Mouse (Mus musculus) 3T3-L1 (cell line): ENCODE results near the gene Rere.
A peak's percentile ranks its signal among the peaks of the same experiment; 100 is the strongest.

Experiments
- DNase-seq: peaks from one replicate; pipeline ENCODE4 v3.0.0-alpha.2; 2015; ENCODE audit warnings: low read depth, low spot score

The Rere gene

DNA sequence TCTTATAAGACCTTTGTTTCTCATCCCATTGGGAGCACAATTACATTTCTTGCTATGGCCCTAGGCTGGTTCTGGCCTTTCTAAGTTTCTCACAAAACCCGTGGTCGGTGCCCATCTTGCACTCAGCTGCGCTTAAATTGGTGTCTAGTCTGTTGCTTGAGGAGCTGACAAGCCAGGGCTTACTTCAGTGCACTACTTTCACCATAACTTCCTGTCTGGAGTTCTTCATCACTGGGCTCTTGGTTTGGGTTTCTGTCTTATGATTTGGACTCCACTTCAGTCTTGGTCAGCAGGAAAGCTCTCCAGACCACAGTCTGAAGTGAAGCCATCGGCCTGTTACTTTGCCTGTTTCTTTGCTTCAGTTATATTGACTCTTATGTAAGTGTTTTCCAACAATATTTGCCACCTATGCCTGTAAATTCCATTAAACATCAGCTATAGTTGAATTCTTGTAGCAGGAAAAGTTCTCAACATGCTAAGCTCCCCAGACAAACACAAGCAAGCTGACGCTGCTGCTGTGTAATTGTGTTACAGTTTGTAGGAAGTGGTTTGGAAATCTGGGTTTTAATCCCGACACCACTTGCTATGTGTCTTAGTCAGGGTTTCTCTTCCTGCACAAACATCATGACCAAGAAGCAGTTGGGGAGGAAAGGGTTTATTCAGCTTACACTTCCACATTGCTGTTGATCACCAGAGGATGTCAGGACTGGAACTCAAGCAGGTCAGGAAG lies 59.5 kb downstream of the Rere start:
- DNase-seq: no peak

DNA sequence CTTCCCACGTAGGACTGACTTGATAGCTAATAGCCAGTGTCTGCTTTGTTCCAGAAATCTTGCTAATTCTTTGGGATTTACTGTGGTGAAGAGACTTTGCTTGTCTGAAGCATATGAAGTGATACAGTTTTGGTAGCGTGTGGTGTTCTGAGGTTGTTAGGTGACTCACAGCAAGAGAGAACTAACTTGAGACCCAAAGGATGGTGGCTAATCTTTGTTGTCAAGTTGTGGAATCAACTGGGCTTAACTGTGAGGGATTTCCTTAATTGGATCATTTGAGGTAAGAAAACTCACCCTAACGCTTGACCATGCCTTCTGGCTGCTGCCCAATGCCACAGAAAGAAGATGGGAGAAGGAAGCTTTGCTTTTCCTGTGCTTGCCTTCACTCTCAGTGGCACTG lies 63.1 kb downstream of the Rere start:
- DNase-seq: no peak

DNA sequence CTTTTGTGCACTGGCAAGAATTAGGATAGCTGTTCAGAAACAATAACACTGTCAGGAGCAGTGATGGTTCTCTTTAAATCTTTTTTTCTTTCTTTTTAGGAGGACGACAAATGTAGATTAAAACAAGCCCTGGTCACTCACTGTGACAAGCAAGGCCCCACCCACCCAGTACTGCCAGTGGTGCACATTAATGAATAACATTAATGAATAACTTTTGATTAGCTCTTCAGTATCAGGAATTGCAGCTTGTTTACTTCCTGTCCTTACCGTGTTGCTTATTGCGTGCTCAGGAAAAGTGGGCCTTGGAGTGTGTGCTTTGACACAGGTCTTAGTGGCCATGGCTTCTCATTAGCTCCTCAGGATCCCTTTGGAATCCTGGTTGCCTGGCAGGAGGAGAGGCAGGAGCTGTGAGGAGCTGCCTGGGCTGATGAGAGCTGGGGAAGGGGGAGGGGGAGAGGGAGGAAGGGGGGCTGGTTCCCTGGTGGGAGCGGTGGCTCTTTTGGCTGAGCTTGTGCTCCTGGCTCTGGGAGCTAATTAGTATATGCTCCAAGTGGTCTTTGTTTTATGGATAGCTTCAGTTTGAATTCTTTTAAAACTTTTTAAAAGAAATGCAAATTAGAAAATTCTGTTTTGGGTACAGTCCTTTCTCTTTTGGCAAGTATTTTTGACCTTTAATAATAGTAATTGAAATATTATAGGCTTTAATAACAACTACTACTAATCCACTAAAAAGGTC lies 65.4 kb downstream of the Rere start:
- no peak for DNase-seq

DNA sequence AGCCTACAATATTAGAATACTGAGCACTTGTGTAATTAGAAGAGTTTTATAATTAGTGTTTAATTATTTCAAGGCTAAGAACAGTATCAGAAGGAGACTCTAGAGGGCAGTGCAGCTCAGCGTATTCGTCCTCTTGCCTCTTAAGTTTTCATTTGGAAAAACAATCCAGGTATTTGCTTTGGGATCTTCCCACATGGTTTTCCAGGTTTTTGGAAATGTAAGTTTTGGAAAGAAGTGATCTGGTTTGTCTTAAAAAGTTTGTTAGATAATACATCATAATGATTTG lies 65.9 kb downstream of the Rere start:
- DNase-seq: peak; percentile 56

DNA sequence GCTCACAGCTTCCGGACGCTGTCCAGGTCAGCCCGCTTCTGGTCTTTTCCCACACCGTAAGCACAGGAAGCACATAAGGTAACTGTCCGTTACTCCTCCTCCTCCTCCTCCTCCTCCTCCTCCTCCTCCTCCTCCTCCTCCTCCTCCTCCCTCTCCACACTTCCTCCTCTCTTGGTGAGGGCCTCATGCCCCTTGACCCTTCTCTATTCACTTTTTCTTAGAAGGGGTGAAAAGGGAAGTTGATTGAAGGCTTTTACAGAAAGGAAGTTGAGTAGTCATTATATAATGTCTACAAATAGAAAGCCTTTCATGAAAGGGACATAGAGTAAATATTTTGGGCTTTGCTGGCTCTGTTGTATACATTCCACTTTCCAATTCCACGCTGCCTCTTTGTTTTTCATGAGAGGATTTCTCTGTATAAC lies 68.2 kb downstream of the Rere start:
- no peak for DNase-seq

DNA sequence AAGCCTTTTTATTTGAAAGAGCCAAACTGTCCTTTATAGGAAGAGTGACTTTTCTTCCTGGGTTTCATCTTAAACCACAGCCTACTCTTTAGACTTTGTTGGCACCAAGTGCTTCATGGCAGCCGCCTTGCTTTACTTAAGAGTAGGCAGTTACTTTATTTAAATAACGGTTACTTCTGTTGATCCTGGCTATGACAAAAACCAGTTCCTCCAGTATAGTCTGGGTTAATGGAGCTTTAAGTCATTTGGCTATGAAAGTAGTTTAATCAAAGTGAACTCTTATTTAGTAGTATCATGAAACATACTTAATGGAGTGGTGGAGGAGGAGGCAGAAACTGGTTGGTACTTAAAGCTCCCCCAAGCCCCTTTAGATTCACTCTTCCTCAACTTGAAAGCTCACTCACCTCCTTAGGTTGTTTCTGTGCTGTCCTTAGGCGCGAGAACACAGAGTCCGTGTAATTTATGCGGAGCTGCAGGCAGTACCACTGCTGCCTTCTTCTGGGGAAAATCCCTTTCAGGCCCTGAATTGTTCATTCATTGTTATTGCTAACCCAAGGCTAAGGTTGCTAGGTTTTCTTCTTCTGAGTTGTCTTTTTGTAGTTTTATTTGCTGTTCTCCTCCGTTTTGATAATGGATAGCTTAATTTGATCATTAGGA lies 70.1 kb downstream of the Rere start:
- DNase-seq: no peak

DNA sequence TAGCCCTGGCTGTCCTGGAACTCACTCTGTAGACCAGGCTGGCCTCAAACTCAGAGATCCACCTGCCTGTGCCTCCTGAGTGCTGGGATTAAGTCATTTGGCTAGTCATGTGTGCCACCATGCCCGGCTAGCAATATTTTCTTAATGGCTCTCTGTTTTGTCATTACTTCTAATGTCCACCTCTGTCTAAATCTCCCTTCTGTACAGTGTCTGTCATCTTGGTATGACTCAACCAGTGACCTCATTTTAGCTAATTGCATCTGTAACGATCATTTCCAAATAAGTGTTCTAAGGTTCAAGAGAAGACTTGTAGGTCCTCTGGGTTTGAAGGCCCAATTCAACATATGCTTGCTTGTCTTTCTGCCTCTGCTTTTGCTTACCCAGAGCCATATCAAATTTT lies 71.3 kb downstream of the Rere start:
- no peak for DNase-seq

DNA sequence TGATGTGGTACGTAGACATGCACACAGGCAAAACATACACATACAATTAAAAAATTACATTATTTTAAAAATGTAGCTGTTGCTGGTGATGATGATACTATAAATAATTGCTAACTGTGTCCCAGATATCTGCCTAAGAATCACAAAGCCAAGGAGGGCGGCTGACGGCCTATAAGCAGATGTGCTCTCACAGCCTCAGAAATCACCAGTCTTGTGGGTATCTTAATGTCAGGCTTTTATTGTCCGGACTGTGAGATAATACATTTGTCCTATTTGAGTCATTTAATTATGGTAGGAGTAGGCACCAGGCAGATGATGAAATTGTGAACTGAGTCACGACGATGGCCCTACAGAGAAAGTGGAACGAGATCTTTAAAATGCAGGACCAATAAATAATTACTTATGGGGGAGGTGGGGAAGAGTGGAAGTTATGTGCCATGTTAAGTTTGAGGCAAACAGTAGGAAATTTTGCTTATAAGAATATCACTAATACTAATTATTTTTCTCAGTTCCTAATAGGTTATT lies 72.0 kb downstream of the Rere start:
- no peak for DNase-seq

DNA sequence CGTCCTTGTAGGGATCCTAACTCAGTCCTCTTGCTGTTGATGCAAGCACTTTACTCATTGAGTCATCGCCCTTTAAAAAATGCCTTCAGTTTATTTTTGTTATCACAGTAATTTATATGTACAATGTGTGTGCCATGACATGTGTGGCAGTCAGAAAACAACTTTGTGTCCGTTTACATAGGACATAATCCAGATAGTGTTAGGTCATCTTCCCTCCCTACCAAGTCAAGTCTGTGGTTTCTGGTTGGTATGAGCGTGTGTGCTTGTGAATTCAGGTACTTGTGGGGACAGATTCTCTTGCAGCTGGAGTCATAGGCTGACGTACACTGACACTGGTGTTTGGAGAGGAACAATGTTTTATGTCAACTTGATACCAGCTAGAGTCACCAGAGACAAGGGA lies 74.4 kb downstream of the Rere start:
- peak; percentile 34 for DNase-seq

DNA sequence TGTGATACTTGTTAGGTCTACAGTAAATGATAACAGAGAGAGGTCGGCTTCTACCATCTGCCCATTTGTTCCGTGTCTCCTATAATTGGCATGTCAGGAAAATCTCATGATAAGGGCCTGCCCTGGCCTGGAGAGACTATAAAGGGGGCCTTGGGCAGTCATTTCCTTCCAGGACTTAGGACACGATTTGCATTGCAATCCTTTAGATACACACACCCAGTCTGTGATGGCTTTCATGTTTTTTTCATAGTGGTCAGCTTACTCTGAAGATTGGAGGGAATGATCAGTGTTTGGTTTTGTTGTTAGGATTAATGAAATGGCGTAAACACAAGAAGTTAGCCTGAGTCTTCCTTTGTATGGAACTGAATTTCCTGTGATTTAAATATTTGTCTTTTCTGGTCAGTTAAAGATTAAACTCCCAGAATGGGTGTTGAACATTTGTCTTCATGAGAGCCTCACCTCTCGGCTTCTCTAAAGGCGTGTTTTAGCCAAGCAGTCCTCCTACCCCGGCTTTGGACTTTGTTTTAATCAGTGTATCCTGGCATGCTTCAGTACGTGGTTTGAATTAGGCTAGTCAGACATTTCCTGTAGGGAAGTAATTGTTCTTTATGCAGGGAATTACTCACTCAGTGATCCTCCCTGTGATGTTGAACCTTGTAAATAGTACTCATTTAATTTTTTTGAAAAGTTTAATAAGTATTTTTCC lies 80.7 kb downstream of the Rere start:
- no peak for DNase-seq

DNA sequence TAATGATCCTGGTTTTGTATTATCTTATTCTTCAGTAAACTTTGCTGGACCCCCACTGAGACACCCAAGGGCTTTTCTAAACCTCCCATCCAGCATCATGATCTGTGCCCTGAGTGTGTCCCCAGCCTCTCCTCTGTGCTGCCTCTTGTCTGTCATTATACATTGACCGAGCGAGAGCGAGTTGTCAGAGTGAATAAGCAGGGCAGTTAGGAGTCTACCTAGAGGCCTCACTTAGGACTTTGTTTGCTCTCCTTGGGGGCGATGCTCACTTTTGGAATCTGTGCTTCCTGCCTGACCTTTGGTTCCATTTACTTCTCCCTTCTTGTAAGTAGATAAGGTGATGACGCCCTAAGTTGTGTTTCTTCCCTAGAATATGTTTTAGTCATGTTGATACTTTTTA lies 81.4 kb downstream of the Rere start:
- no peak for DNase-seq

DNA sequence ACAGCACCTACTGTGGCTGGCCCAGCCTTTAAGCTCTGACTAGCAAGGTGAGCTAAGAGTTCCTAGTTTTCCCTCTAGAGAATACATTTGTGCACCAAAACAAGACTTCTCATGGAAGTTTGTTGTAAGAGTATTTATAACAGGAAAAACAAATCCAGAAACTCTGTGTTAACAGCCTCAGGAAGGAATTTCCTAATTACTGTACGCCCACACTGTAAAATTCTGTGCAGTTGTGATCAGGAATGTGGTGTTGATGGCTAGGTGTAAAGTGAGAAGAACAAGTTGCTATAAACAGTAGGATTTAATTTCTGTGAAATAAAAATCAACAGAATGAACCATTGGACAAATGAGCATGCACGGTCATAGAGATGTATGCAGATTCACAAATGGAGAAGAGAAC lies 83.3 kb downstream of the Rere start:
- no peak for DNase-seq

DNA sequence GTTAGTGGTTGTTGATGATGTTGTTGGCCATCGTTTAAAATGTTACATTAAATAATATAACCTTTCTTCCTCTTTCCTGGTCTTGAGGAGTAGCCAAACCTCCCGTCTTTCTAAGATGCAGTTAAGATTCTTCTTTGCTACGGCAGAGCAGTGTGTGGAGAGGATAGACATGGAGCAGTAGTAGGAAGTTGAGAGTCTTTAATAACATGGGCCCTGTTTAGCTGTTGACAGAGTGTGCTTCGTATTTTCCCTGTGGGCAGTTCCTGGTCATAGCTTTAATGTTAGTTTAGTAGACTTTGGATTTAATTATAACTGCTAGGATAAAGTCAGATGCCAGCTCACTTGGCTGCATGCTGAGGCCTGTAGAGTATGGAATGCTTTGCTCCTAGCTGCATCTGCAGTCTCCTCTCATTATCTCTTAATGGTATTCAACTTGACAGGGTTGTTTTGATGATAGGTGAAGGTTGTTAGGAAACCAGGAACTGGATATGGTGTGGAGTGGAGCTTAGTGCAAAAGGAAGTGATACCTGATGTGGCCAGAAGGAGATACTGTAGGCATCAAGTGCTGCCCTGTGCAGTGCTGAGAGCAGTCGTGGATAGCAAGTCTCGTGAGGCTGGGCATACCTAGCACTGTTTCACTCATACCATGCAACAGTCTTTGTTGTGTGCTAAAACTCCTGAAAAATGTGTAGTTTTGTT lies 85.2 kb downstream of the Rere start:
- peak; percentile 34 for DNase-seq

DNA sequence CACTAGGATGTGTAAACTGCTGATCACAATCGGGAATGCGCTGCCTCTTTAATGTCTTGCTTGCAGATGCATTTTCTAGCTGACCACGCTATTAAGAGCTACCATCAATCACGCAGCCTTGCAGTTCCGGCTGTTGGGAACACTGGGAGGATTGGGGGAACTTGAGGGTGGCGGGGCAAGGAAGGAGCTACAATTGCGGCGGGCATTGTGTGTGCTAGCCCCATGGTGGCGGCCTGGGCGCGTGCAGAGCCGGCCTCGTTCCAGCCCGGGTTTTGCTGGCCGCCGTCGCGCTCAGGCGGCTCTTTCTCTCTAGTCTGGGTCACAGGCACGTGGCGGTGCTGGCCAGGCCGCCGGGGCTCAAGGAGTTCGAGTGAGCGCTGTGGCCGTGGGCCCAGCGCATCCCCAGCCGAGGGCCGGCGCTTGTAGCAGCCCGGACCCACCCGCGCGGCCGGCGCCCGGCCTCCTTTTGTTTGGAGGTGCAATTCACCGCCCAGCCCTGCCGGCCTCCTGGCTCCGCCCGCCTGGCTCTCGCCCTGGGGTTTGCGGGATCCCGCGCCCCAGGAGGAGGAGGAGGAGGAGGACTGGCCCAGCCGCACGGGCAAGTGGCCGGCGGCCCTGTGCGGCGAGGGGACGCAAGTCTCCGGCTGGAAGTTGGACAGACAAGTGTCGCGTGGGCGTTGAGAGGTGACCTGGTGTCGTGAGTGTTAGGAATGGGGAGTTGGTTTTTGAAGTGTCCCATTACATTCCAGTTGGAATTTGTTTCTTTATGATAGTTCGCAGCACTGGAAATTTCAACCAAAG lies 90.3 kb downstream of the Rere start:
- peak; percentile 77 for DNase-seq

DNA sequence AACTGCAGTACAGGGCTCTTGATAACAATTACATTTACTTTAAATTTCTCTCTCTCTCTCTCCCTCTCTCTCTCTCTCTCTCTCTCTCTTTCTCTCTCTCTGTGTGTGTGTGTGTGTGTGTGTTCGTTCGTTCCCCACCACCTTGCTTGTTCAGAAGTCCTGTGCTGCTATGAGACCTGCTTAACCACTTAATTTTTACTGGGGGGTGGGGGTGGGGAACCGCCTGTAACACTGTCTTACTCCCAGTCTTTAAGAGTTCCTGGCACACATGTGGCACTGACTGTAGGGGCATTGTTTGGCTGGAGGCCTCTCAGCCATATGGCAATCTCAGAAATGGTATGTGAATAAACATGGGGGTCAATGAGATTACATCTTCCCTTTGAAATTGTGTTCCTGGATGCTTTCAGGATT lies 91.2 kb downstream of the Rere start:
- peak; percentile 64 for DNase-seq

DNA sequence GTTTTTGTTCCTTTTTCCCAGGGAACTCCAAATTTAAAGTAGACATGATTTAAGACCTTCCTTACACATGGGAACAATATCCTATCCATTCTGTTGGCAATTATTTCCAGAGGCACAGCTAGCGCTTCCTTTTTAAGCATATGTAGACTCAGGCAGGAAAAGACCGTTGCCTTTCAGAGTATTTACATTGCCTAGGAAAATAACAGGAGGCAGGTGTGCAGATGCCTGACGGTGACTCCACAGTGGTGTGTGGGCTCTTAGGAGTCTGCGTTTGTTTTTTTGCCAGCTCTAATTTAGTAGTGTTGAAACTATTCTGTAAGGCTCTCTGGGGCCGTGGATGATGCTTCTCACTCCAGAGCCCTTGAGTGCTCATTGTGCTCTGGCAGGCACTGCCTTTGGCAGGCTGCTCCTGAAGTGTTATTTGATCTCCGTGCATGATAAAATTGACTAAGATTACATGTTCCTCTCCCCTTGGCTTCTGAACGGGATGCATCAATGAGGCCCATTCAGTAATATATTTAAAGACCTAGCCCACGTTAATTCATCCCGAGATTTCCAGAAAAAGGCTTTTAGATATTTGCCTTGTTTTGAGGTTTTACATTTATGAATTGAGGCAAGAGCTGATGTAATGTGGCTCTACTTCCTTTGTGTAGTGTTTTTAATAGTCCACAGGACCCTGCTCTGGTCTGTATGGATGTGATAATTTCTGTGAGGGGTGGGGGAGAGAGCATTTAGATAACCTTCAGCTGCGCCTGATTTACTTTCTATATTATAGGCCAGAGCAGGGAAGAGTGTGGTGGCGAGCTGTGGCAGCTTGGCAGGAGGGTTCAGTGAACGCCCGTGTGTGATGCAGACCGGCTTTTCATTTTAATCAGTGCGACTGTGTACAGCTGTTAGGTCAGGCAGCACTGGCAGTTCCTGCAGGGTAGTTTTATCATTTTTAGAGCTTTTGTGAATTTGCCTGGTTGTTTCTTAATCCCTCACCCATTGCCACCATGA lies 92.0 kb downstream of the Rere start:
- DNase-seq: peak; percentile 75

DNA sequence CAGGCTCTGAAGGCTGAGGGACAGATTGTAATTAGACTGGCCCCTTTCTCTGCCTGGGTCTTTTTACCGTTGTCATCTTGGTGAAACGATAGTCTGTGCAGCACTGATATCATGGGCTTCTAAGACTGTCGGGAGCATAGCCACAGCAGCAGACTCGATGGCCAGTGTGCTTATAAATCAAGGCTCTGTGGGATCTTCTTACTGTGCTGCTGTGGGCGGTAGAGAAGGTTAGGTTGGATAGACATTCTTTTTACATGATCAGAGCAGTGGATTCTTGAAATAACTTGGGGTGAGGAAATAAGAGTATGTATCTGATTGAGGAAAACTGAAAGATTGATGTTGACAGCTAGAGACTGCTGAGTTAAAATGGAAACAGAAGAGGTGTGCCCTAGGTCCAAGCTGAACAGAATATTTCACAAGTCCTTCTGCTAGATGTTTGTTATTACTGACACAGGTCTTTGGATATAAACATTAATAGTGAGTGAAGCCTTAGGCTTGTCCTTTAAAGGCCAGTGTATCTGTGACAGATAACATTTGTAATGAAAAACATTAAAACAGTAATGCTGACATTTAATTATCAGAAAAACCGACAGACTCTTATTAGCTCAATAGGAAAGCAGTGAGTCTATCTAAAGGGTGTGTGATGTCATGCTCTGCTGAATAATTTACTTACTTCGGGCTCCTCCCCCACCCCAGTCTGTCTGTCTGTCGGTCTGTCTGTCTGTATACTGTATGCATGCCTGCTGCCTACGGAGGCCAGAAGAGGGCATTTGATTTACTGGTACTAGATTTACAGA lies 93.4 kb downstream of the Rere start:
- peak; percentile 75 for DNase-seq

DNA sequence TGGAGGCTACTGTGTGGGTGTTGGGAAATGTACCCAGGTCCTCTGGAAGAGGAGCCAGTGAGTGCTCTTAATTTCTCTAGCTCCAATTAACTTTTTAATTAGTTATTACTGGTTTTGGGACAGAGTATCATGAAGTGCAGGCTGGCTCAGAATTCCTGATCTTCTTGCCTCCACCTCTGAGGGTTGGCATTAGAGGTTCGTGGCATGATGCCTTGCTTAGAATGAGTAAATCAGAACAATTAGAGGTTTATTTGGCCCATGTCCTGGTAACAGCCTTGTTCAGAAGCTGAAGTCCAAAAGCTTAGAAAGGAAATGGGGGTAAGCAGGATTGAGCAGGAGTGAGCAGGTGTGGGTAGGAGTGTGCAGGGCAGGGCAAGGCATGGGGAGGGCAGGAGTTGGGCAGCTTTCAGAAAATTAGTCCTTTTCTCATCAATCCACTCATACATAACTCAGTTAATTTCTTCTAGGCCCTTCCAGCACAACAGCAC lies 94.0 kb downstream of the Rere start:
- DNase-seq: no peak
